Comparison of ENCODE assay signal across 28 mouse cellular contexts in the genomic region with DNA sequence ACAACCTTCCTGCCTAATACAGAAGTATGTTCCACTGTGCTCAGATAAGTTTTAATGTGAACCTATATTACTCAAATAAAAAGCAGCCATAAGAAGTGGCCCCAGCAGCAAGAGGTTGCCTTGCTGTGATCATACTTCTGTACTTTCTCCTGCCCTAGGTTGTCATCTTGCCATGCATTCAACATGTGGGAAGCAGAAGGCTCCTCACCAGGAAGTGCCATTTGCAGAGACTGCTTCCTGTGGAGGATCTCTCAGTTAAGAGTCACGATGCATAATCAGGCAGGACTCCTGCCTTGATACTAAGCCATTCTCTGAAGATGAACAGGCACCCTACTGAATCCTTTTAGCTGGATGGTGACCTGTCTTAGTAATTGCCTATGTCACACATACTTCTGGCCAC. TPM values are rescaled to one million over a fixed set of nuclear protein-coding genes. Genes with fewer than 3 reads are reported as not detected.
"Had no signal": no experiment of that assay in that cellular context is flagged by ENCODE, and none has a peak within 500 bp of the region (broad histone marks: within the 10 kb centered on the region; RNA-seq: fewer than 3 reads in every experiment).

No protein-coding gene starts in this region.

- H3K36me3 ChIP-seq: embryonic facial prominence, embryonic 10.5 days; embryonic facial prominence, embryonic 12.5 days; embryonic facial prominence, embryonic 13.5 days; embryonic facial prominence, embryonic 15.5 days; forebrain, embryonic 10.5 days; forebrain, embryonic 12.5 days; forebrain, embryonic 15.5 days had no signal

- H3K9me3 ChIP-seq: embryonic facial prominence, embryonic 10.5 days; embryonic facial prominence, embryonic 12.5 days; embryonic facial prominence, embryonic 13.5 days; embryonic facial prominence, embryonic 15.5 days; forebrain, embryonic 10.5 days; forebrain, embryonic 12.5 days; forebrain, embryonic 13.5 days; forebrain, embryonic 15.5 days had no signal

- H3K9ac ChIP-seq: embryonic facial prominence, embryonic 12.5 days; embryonic facial prominence, embryonic 13.5 days; embryonic facial prominence, embryonic 15.5 days; forebrain, embryonic 12.5 days; forebrain, embryonic 13.5 days; forebrain, embryonic 15.5 days; forebrain, postnatal 0 days had no signal

- DNase-seq: cerebellum, adult 8-10 months; cerebellum, adult 9-10 months; cerebellum, adult 9-11 months; cerebellum, postnatal 14 days; cerebellum, postnatal 25 days; cerebellum, postnatal 36 days; embryo, embryonic 11 days; forebrain, postnatal 0 days; gastrocnemius, adult 2 months; gastrocnemius, postnatal 10 days; gastrocnemius, postnatal 14 days; gastrocnemius, postnatal 25 days; gastrocnemius, postnatal 36 days; heart, adult 18-20 months had no signal

- H3K4me2 ChIP-seq: embryonic facial prominence, embryonic 12.5 days; embryonic facial prominence, embryonic 13.5 days; embryonic facial prominence, embryonic 15.5 days; forebrain, embryonic 12.5 days; forebrain, embryonic 13.5 days; forebrain, embryonic 15.5 days had no signal

- ATAC-seq: forebrain, embryonic 13.5 days; forebrain, embryonic 14.5 days; forebrain, embryonic 15.5 days; forebrain, embryonic 16.5 days; forebrain, postnatal 0 days had no signal

- H3K27ac ChIP-seq: embryonic facial prominence, embryonic 10.5 days; embryonic facial prominence, embryonic 12.5 days; embryonic facial prominence, embryonic 13.5 days; embryonic facial prominence, embryonic 15.5 days; forebrain, embryonic 10.5 days; forebrain, embryonic 12.5 days; forebrain, embryonic 13.5 days; forebrain, embryonic 15.5 days; gastrocnemius, adult 2 months had no signal

- H3K4me1 ChIP-seq: embryonic facial prominence, embryonic 10.5 days; embryonic facial prominence, embryonic 12.5 days; embryonic facial prominence, embryonic 13.5 days; embryonic facial prominence, embryonic 15.5 days; forebrain, embryonic 10.5 days; forebrain, embryonic 12.5 days; forebrain, embryonic 13.5 days; forebrain, embryonic 15.5 days had no signal

- H3K4me3 ChIP-seq: embryonic facial prominence, embryonic 10.5 days; embryonic facial prominence, embryonic 12.5 days; embryonic facial prominence, embryonic 13.5 days; embryonic facial prominence, embryonic 15.5 days; erythroblast, embryonic 14.5 days; forebrain, embryonic 10.5 days; forebrain, embryonic 12.5 days; forebrain, embryonic 13.5 days; forebrain, embryonic 15.5 days; gastrocnemius, adult 2 months had no signal

- H3K27me3 ChIP-seq: embryonic facial prominence, embryonic 12.5 days; embryonic facial prominence, embryonic 13.5 days; embryonic facial prominence, embryonic 15.5 days; forebrain, embryonic 12.5 days; forebrain, embryonic 13.5 days; forebrain, embryonic 15.5 days had no signal

RNA-seq across cellular contexts. Expression of a gene that starts 44.5 kb away (rescaled TPM):
- total RNA-seq: common myeloid progenitor, adult 5-6 weeks; gastrocnemius, adult 18-20 months; gastrocnemius, adult 2 months; gastrocnemius, postnatal 25 days; gastrocnemius, postnatal 36 days; granulocyte monocyte progenitor cell, adult 5-6 weeks had no signal
